Mouse (Mus musculus) activated CD4-positive, CD25-positive, alpha-beta regulatory T cell, adult 9 weeks (primary cell): Measurements from ENCODE around the gene Ufm1. TPM values are rescaled to one million over a fixed set of nuclear protein-coding genes. Genes with fewer than 3 reads are reported as not detected.

Source experiments
- polyA plus RNA-seq: library from polyadenylated mRNA; unstranded; fragments of 100-300 nt; shearing (Covaris generic); gene quantifications from one replicate; pipeline ENCODE4 v1.2.1, GENCODE M21; 2017

Gene Ufm1
- polyA plus RNA-seq = 75.6 TPM

GRCm38 (mm10) chr3:53863383-53864220 is at the start of gene Ufm1:
Gene Ufm1 (minus strand): TSS chr3:53863830.

DNA sequence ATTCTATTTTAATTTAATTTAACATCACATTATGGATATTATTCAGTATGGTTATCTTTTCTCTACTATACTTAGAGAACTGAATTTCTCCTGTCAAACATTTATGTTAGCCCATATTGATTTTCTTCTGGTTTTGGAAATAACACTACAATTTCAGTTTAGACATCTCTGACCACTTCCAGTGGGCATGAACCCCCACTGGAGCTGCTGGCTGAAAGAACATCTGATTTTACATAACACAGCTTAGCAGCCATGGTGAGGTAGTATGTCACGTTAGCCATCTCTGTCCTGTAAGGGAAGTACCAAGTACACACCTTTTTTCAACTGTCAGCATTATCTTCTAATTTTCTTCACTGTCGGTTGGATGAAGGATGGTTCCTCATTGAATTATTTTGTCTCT is 18.8 kb downstream of the Ufm1 start, which contains the start of gene Gm10985:
Gene Gm10985, plus strand, starts transcription at position 301 of the 400 bp plus-strand sequence.

Other genes starting within 250 kb of the Ufm1 start
- not detected for gene Frem2, start 206.5 kb downstream of the Ufm1 start, polyA plus RNA-seq
- not detected for gene Gm10985, start 18.7 kb downstream of the Ufm1 start, polyA plus RNA-seq